Mouse (Mus musculus): ENCODE results near the gene Olfr523. TPM values are rescaled to one million over a fixed set of nuclear protein-coding genes. Genes with fewer than 3 reads are reported as not detected.
"Not testable (repeated sequence)": the region's sequence is repeated elsewhere in the genome, so short reads cannot be mapped to it uniquely, and the experiment has no call there.

Gene Olfr523
- not detected in 2 replicates for polyA plus RNA-seq (2015; fragmentation: Nextera tagmentation; extraction: Ambion mirVana)

DNA sequence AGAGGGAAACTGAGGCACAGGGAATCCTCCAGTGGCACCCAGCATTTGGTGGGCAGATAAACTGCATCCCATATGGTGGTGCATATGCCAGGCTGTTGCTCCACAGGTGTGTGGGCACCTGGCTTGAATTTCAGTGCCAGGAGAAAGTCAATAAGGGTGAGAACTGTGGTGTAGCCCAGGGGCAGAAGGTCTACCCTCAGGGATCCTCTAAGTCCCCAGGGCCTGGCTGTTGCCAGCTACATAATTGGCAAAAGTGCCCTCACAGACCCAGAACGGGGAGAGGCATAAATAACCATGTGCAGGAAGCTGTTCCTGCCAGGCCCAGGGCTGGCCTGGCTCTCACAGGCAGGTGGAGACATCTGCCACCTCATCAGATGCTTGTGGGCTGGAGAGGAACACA lies at the start of gene Olfr523:
Gene Olfr523, plus strand, starts transcription at position 282 of the 400 bp plus-strand sequence.
- no peaks in the 10 kb centered on the region for H3K36me3 ChIP-seq
- no peak for ATAC-seq (ENCODE audit: low FRiP score)
- H3K4me2 ChIP-seq, result no peak within 1 kb of the TSS

DNA sequence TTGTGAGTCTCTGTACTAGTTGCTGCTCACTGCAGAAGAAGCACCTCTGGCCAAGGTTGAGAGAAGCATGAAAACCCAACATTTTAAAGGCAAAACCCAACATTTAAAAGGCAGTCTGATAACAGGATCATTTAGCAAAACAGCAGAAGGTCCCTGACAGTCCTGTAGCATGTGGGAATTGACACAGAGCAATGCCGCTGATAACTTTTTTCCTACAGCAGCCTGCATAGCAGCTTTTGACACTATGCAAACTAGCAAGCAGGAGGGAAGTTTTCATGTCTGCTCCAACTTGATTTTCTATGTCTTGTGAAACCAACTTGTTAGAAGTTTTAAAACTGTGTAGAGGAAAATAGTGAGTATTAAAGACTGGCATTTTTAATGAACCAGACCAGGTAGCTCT lies 48.6 kb upstream of the Olfr523 start:
- Histone ChIP-seq H3K9me3 (replicated peaks) (no peaks in the 10 kb centered on the region), H3K4me1 (peaks cover 15% of the 10 kb centered on the region), H3K4me3 (replicated peaks) (no peak overlapping the region), H3K36me3 (peaks cover 1% of the 10 kb centered on the region; the same call in 1 of the 2 replicates), H3K27ac (replicated peaks) (no peak overlapping the region), H3K27me3 (replicated peaks) (no peaks in the 10 kb centered on the region), H3K9ac (replicated peaks) (no peak overlapping the region), H3K4me2 (no peak overlapping the region)
- no peak for ATAC-seq (ENCODE audit: low FRiP score)
- 97% methylated on average over 1 of the region's 1 CpGs for WGBS

More for the DNA sequence above, at the start of gene Olfr523:
- H3K27me3 ChIP-seq (replicated peaks), result no peaks in the 10 kb centered on the region
- 58% methylated on average over 1 of the region's 1 CpGs for WGBS
- no peaks in the 10 kb centered on the region for H3K9me3 ChIP-seq (replicated peaks)
- no peak within 1 kb of the TSS for H3K9ac ChIP-seq (replicated peaks)
- H3K27ac ChIP-seq (replicated peaks), result no peak within 1 kb of the TSS
- H3K4me3 ChIP-seq (replicated peaks), result no peak within 1 kb of the TSS
- H3K4me1 ChIP-seq, result no peaks in the 10 kb centered on the region

DNA sequence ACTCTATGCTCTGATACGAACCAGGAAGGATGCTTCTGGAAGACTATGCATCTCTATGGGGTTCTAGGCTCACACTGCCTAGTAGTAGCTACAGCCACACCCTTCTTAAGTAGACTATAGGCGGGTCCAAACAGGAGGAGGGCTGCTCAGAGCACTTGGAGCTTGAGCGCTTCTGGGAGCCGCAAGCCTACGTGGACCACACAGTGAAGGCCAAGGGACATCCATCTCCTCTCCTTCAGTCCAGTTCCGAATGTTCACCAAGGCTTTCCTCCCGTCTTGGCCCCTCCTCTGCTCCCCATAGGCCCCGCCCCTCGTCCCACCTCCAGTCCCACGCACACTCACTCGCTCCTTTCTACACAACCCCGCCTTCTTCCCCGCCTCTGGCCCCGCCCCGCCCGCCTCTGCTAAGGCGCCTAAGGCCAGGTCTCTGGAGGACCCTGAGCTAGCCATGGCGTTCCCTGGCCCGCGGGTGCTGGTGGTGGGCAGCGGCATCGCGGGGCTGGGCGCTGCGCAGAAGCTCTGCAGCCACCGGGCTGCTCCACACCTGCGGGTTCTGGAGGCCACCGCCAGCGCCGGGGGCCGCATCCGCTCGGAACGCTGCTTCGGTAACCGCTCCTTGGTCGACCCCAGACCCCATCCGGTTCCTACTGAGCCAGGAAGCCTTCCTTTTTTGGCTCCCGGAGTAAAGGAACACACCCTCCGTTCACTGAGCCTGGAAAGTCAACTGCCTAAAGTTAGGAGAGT lies 47.6 kb upstream of the Olfr523 start:
- Histone ChIP-seq H3K4me2 (peak overlapping the region; percentile 83), H3K9me3 (replicated peaks) (no peaks in the 10 kb centered on the region), H3K36me3 (peaks cover 3% of the 10 kb centered on the region; the same call in 1 of the 2 replicates), H3K27me3 (replicated peaks) (no peaks in the 10 kb centered on the region), H3K4me1 (peaks cover 15% of the 10 kb centered on the region), H3K4me3 (replicated peaks) (peak overlapping the region; percentile 73), H3K27ac (replicated peaks) (peak overlapping the region; percentile 58), H3K9ac (replicated peaks) (peak overlapping the region; percentile 75)
- WGBS, result under 1% methylated on average over 39 of the region's 40 CpGs
- peak; percentile 96 for ATAC-seq (ENCODE audit: low FRiP score)

DNA sequence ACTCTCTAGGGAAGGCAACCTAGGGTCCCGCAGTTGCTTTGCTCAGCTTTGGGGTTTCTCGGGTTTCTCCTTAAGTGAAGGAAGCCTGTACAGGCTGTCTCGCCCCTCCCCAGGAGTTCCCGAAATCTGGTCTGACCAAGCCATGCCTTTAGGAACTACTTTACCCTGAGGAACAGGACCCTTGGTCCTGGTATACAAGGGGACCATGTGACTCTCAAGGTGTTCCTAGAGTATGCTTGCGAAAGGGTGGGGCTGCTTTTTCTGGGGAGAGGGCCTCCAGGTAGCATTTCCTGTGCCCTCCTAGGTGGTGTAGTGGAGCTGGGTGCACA lies 47.0 kb upstream of the Olfr523 start:
- Histone ChIP-seq H3K9me3 (replicated peaks) (no peaks in the 10 kb centered on the region), H3K36me3 (peaks cover 3% of the 10 kb centered on the region; the same call in 1 of the 2 replicates), H3K4me1 (peaks cover 15% of the 10 kb centered on the region), H3K4me2 (peak overlapping the region; percentile 83), H3K27ac (replicated peaks) (peak overlapping the region; percentile 58; the same call in 1 of the 2 replicates), H3K27me3 (replicated peaks) (no peaks in the 10 kb centered on the region), H3K4me3 (replicated peaks) (peak overlapping the region; percentile 73), H3K9ac (replicated peaks) (peak overlapping the region; percentile 75)
- no peak for ATAC-seq (ENCODE audit: low FRiP score)
- WGBS, result 9% methylated on average over 5 of the region's 5 CpGs

DNA sequence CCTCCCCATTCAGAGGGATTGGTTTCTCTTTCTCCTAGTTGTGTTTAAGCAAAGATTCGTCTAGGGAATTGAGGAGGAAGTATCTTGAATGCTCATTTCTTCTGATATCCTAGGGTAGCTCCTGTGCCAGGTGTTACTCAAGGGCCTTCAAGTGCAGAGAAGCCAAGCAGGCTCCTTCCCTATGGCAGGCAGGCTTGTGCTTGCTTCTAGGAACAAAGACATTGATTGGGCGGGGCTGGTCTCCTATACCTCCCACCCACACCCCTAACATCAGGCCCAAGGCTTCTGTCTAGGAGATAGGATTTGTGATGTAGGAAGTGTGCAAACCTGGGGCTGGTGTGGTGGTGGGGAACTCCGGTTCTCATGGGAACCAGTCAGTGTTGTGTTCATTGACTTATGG lies 46.1 kb upstream of the Olfr523 start:
- H3K27ac ChIP-seq (replicated peaks), result no peak overlapping the region
- H3K9ac ChIP-seq (replicated peaks), result no peak overlapping the region
- H3K27me3 ChIP-seq (replicated peaks), result no peaks in the 10 kb centered on the region
- no peak overlapping the region for H3K4me2 ChIP-seq
- ATAC-seq (ENCODE audit: low FRiP score), result no peak
- H3K4me1 ChIP-seq, result peaks cover 15% of the 10 kb centered on the region
- no peaks in the 10 kb centered on the region for H3K9me3 ChIP-seq (replicated peaks)
- 90% methylated on average over 3 of the region's 3 CpGs for WGBS
- H3K4me3 ChIP-seq (replicated peaks), result no peak overlapping the region
- H3K36me3 ChIP-seq, result peaks cover 3% of the 10 kb centered on the region; the same call in 1 of the 2 replicates

DNA sequence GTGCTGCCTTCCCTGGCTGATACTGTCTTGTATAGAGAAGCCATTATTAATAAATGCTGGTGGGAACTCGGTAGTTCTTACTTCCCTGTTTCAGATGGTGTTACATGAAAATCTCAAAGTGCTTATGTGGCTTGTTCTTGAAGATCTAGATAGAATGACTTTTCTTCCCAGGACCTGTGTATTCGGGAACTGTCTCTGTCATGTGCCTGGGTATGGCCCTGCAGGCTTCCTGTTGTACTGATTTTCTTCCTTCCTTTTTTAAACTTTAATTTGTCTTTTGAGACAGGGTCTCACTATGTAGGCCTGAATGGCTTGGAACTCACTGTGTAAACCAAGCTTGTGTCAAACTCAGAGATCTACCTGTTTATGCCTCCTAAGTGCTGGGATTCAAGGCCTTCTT lies 45.1 kb upstream of the Olfr523 start:
- Histone ChIP-seq H3K4me3 (replicated peaks) (no peak overlapping the region), H3K9me3 (replicated peaks) (no peaks in the 10 kb centered on the region), H3K36me3 (peaks cover 3% of the 10 kb centered on the region; the same call in 1 of the 2 replicates), H3K27me3 (replicated peaks) (no peaks in the 10 kb centered on the region), H3K4me2 (no peak overlapping the region), H3K9ac (replicated peaks) (no peak overlapping the region), H3K4me1 (peaks cover 15% of the 10 kb centered on the region), H3K27ac (replicated peaks) (no peak overlapping the region)
- ATAC-seq (ENCODE audit: low FRiP score), result no peak
- 89% methylated on average over 2 of the region's 2 CpGs for WGBS

DNA sequence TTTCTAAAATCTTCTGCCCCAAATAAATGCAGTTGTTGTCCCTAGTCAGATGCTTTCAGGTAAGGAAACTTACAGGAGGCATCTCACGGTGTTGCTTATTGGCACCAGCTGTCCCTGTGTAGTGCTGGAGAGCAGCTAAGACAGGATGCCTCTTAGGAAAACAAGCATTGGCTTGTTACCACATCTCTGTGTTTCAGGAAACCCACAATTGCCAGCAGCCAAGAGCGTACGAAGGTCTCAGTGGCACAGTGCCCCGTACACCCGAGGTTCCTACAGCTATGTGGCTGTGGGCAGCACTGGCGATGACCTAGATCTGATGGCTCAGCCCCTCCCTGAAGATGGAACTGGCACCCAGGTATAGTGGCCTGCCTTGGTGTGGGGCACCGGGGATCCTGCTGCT lies 40.8 kb upstream of the Olfr523 start:
- not testable (repeated sequence) for H3K9me3 ChIP-seq (replicated peaks); H3K4me2 ChIP-seq; H3K27ac ChIP-seq (replicated peaks); H3K4me3 ChIP-seq (replicated peaks); H3K27me3 ChIP-seq (replicated peaks); H3K36me3 ChIP-seq; H3K4me1 ChIP-seq; H3K9ac ChIP-seq (replicated peaks); ATAC-seq (ENCODE audit: low FRiP score)
- 95% methylated on average over 7 of the region's 7 CpGs for WGBS

DNA sequence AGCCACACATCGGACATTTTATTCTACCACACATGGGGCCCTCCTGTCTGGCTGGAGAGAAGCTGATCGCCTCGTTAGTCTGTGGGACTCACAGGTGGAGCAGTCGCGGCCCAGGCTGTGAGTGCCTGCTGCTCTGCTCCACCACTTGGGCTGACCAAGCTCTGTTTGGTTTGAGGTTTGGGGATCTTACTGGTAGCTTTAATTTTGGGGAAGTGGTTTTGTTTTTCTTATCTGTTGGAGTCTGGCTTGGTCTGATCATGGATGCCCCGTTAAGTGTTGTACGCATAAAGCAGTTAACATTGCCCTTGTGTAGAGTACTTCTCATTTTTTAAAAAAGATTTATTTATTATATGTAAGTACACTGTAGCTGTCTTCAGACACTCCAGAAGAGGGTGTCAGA lies 39.0 kb upstream of the Olfr523 start:
- not testable (repeated sequence) for H3K36me3 ChIP-seq; ATAC-seq (ENCODE audit: low FRiP score); H3K27ac ChIP-seq (replicated peaks); H3K9me3 ChIP-seq (replicated peaks); H3K27me3 ChIP-seq (replicated peaks); H3K9ac ChIP-seq (replicated peaks); H3K4me2 ChIP-seq; H3K4me3 ChIP-seq (replicated peaks)
- H3K4me1 ChIP-seq, result peaks cover 12% of the 10 kb centered on the region
- 88% methylated on average over 7 of the region's 7 CpGs for WGBS

DNA sequence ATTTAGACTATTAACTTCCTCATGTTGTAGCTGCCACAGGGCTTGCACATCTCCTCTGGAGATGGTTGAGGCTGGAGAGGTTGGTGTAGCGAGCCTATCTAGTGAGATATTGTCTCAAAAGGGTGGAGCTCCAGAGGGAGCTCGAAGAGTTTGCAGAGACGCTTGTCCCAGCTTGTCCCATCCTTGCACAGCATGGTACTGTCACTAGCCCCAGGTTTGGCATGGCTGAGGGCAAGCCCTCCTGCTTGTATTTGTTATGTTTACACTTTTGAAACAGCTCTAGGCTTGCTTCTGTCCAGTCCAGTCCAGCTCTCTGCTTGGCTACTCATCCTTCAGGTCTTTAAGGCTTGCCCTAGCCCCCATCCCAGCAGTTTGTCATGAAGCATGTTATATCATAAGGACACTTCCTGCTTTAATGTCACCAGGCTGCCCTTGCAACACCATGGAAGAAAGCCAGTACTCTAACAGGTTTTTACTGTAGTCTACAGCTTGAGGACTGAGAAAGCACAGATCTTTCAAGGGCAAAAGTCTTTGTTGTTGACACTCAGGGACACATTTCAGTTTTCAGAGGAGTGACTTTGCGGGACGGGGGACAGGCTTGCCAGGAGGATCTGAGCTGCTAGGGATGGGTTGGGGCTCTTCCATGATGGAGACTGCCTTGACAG lies 37.8 kb upstream of the Olfr523 start:
- no peak for ATAC-seq (ENCODE audit: low FRiP score)
- H3K4me1 ChIP-seq, result peaks cover 12% of the 10 kb centered on the region
- no peak overlapping the region for H3K9ac ChIP-seq (replicated peaks)
- 86% methylated on average over 5 of the region's 5 CpGs for WGBS
- H3K27ac ChIP-seq (replicated peaks), result no peak overlapping the region
- no peaks in the 10 kb centered on the region for H3K27me3 ChIP-seq (replicated peaks)
- no peaks in the 10 kb centered on the region for H3K9me3 ChIP-seq (replicated peaks)
- H3K4me3 ChIP-seq (replicated peaks), result no peak overlapping the region
- H3K36me3 ChIP-seq, result no peaks in the 10 kb centered on the region
- H3K4me2 ChIP-seq, result no peak overlapping the region

DNA sequence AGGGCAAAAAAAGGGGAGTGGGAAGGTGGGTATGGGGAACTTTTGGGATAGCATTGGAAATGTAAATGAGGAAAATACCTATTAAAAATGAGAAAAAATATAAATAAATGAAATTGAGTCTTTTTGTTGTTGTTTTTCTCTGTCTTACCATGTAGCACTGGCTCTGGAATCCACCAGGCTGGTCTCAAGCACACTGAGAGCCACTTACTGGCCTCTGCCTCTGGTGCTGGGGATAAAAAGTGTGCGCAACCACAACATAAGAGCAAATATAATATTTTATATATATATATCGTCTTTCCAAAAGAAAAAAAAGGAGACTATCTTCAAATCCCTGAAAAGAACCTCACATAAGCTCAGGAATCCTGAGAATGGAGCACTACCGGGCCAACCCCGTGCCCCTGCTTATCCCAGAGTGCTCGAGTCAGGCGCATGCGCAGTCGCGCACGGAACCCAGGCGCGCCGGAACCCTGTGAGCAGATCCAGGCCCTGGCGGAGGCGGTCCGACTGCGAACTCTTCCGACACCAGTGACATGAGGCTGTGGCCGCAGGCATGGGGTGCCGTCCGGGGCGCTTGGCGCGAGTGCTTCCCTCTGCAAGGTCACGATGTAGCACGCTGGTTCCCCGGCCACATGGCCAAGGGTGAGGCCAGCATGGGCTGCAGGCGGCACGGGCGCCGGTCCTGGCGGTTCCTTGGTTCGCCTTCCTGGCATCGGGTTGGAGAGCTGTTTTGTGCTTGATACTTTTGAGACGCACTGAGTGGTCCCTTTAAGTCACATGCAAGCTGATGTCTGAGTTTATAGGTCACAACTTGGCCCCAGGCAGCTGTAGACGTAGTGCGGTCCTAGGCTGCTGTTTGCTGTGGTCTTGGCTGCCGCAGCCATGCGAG lies 35.6 kb upstream of the Olfr523 start, which contains the start of gene Mtg1:
Gene Mtg1, plus strand, starts transcription at position 430 of the 886 bp plus-strand sequence.
- Histone ChIP-seq H3K27me3 (replicated peaks) (no peaks in the 10 kb centered on the region), H3K4me3 (replicated peaks) (peak within 1 kb of the TSS; percentile 78), H3K9ac (replicated peaks) (peak within 1 kb of the TSS; percentile 95), H3K9me3 (replicated peaks) (no peaks in the 10 kb centered on the region), H3K4me2 (peak within 1 kb of the TSS; percentile 84), H3K36me3 (no peaks in the 10 kb centered on the region), H3K4me1 (peaks cover 12% of the 10 kb centered on the region), H3K27ac (replicated peaks) (peak within 1 kb of the TSS; percentile 92)
- WGBS, result 2% methylated on average over 39 of the region's 39 CpGs
- ATAC-seq (ENCODE audit: low FRiP score), result peak; percentile 98

DNA sequence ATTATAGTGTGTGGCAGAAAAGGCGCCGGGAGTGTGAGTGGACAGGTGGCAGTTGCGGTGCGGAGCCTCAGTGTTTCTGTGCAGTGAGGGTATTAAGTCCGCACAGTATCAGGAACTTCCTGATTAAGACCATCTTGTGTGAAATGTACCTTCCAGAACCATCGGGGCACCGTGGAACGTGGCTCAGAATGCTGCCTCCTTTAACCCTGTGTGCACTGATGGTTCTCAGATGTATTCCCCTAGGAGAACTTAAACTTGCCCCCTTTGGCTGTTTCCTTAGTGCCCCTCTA lies 35.1 kb upstream of the Olfr523 start:
- peak overlapping the region; percentile 92 for H3K27ac ChIP-seq (replicated peaks)
- peak overlapping the region; percentile 78 for H3K4me3 ChIP-seq (replicated peaks)
- H3K9me3 ChIP-seq (replicated peaks), result no peaks in the 10 kb centered on the region
- no peak; the same call in 1 of the 2 replicates for ATAC-seq (ENCODE audit: low FRiP score)
- under 1% methylated on average over 8 of the region's 8 CpGs for WGBS
- H3K4me2 ChIP-seq, result peak overlapping the region; percentile 84
- no peaks in the 10 kb centered on the region for H3K27me3 ChIP-seq (replicated peaks)
- H3K4me1 ChIP-seq, result peaks cover 12% of the 10 kb centered on the region
- H3K36me3 ChIP-seq, result no peaks in the 10 kb centered on the region
- H3K9ac ChIP-seq (replicated peaks), result peak overlapping the region; percentile 95
